Comparison of ENCODE assay signal across 9 mouse cellular contexts in the genomic region with DNA sequence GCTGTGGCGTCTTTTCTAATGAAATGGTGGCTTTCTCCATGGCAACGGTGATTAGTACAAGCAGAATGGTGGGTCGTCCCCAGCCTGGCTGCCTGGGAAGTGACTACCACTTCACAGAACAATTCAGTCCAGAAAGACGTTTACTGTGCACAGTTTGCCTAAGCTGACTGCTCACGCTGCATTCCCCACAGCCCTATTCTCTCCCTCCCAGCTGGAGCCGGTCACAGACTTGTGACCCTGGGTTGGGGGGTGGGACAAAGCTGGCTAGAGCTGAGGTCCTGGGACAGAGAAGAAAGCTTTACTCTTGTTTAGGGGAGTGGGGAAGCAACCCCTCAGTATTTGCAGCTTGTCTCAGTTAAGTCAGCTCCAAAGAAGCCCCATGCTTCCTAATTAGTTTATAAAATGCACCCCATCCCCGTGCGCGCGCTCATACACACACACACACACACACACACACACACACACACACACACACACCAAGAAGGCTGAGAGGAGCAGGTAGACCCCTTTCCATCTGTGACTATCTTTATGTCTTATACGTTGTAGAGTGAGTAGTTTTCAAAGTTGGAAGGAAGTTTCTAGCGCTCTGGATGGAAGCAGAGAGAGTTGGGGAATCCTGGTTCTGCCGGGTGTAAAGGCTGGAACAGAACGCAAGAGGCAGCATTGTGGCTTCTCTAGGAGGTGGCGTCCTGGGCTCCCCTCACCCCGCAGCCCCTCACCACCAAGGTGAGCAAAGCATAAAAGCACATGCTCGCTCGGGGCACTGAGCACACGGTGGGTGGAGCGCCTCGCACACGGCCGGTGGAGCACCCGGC.
A peak's percentile ranks its signal among the peaks of the same experiment; 100 is the strongest.
DNase-seq lines count a peak whose midpoint lies in the region; ATAC-seq and TF ChIP-seq lines count a peak whose summit lies in the region.
"Had no signal": no experiment of that assay in that cellular context is flagged by ENCODE, and none has a peak within 500 bp of the region (broad histone marks: within the 10 kb centered on the region; RNA-seq: fewer than 3 reads in every experiment).

No protein-coding gene starts in this region.

- no peak for TF ChIP-seq POLR2A in olfactory bulb, adult 2 months (IDR thresholded peaks at IDR 0.05; ENCODE audit: insufficient read depth, low read depth, low read length)

- no peak for ATAC-seq in liver, postnatal 0 days
- ATAC-seq in liver, embryonic 11.5 days (replicated peaks; ENCODE audit: low FRiP score): no peak
- no peak for ATAC-seq in intestine, postnatal 0 days
- no peak for ATAC-seq in liver, embryonic 12.5 days

- H3K4me3 ChIP-seq in liver, postnatal 0 days (ENCODE audit: low read depth, low read length): no peak overlapping the region
- H3K4me3 ChIP-seq in liver, embryonic 11.5 days (ENCODE audit: low read depth, low read length): no peak overlapping the region
- peak overlapping the region; percentile 26 for H3K4me3 ChIP-seq in forebrain, embryonic 10.5 days
- no peak overlapping the region for H3K4me3 ChIP-seq in intestine, postnatal 0 days (ENCODE audit: low read depth, low read length)
- no peak overlapping the region for H3K4me3 ChIP-seq in olfactory bulb, adult 2 months (ENCODE audit: insufficient read depth, low read depth, low read length)
- no peak overlapping the region for H3K4me3 ChIP-seq in liver, embryonic 12.5 days
- H3K4me3 ChIP-seq: myocyte had no signal

- no peak overlapping the region for H3K4me2 ChIP-seq in liver, postnatal 0 days (ENCODE audit: low read depth, low read length)
- H3K4me2 ChIP-seq in liver, embryonic 11.5 days: no peak overlapping the region; the same call in 1 of the 2 replicates
- peak overlapping the region; percentile 30; the same call in 1 of the 2 replicates for H3K4me2 ChIP-seq in intestine, postnatal 0 days (replicated peaks; ENCODE audit: low read depth)
- no peak overlapping the region for H3K4me2 ChIP-seq in liver, embryonic 12.5 days

- TF ChIP-seq CTCF in liver, postnatal 0 days (IDR thresholded peaks at IDR 0.05; ENCODE audit: low read depth): no peak
- peak; percentile 20; the same call in 1 of the 2 replicates for TF ChIP-seq CTCF in intestine, postnatal 0 days (IDR thresholded peaks at IDR 0.05; ENCODE audit: low read depth)
- peak; percentile 27; the same call in 1 of the 2 replicates for TF ChIP-seq CTCF in olfactory bulb, adult 2 months (IDR thresholded peaks at IDR 0.05; ENCODE audit: insufficient read depth, low read depth, low read length)

- H3K27me3 ChIP-seq in liver, postnatal 0 days (ENCODE audit: insufficient read depth, low read length): no peaks in the 10 kb centered on the region
- H3K27me3 ChIP-seq in liver, embryonic 11.5 days (replicated peaks; ENCODE audit: control insufficient read depth, insufficient read depth, low read length): 0 out of 2 replicates have a peak, but pooled peaks cover 2% of the 10 kb centered on the region
- H3K27me3 ChIP-seq in forebrain, embryonic 10.5 days (ENCODE audit: poor library complexity, severe bottlenecking): peaks cover 99% of the 10 kb centered on the region
- H3K27me3 ChIP-seq in intestine, postnatal 0 days (replicated peaks; ENCODE audit: control insufficient read depth, insufficient read depth, low read length): no peaks in the 10 kb centered on the region
- no peaks in the 10 kb centered on the region for H3K27me3 ChIP-seq in liver, embryonic 12.5 days (replicated peaks)

- peak; percentile 7 for DNase-seq in liver, postnatal 0 days
- no peak for DNase-seq in liver, embryonic 11.5 days (ENCODE audit: low spot score)
- DNase-seq in forebrain, embryonic 10.5 days (ENCODE audit: extremely low spot score, low spot score): peak; percentile 77
- DNase-seq in gastrocnemius, adult 8-10 months (ENCODE audit: low spot score in 2 of 2): no peak
- DNase-seq in urinary bladder, postnatal 10 days (ENCODE audit: low spot score): no peak

- H3K27ac ChIP-seq in liver, postnatal 0 days (ENCODE audit: low read depth): no peak overlapping the region
- no peak overlapping the region for H3K27ac ChIP-seq in liver, embryonic 11.5 days (ENCODE audit: low read depth, low read length)
- peak overlapping the region; percentile 57 for H3K27ac ChIP-seq in forebrain, embryonic 10.5 days
- H3K27ac ChIP-seq in intestine, postnatal 0 days (ENCODE audit: low read depth, low read length): no peak overlapping the region
- H3K27ac ChIP-seq in olfactory bulb, adult 2 months (ENCODE audit: insufficient read depth, low read depth, low read length): no peak overlapping the region
- H3K27ac ChIP-seq in liver, embryonic 12.5 days: no peak overlapping the region

- no peak overlapping the region for H3K9ac ChIP-seq in liver, postnatal 0 days (replicated peaks)
- H3K9ac ChIP-seq in liver, embryonic 11.5 days (ENCODE audit: low read depth, low read length): no peak overlapping the region
- H3K9ac ChIP-seq in intestine, postnatal 0 days (ENCODE audit: low read depth, low read length): no peak overlapping the region
- no peak overlapping the region for H3K9ac ChIP-seq in liver, embryonic 12.5 days

- no peak for TF ChIP-seq EP300 in liver, postnatal 0 days (IDR thresholded peaks at IDR 0.05; ENCODE audit: low read depth)

- 48% methylated on average over 24 of the region's 24 CpGs for WGBS in liver, postnatal 0 days (ENCODE audit: insufficient replicate concordance)
- 61% methylated on average over 24 of the region's 24 CpGs for WGBS in liver, embryonic 11.5 days
- WGBS in forebrain, embryonic 10.5 days: 21% methylated on average over 24 of the region's 24 CpGs
- WGBS in intestine, postnatal 0 days: 48% methylated on average over 24 of the region's 24 CpGs
- 16% methylated on average over 24 of the region's 24 CpGs for WGBS in olfactory bulb, adult 2 months
- 54% methylated on average over 21 of the region's 24 CpGs for WGBS in liver, embryonic 12.5 days (ENCODE audit: insufficient replicate concordance)

- H3K36me3 ChIP-seq in liver, postnatal 0 days (replicated peaks; ENCODE audit: insufficient read depth, low read length): no peaks in the 10 kb centered on the region
- H3K36me3 ChIP-seq in liver, embryonic 11.5 days (ENCODE audit: control insufficient read depth, insufficient read depth, low read length): no peaks in the 10 kb centered on the region
- H3K36me3 ChIP-seq in forebrain, embryonic 10.5 days (replicated peaks): peaks cover 9% of the 10 kb centered on the region
- no peaks in the 10 kb centered on the region for H3K36me3 ChIP-seq in intestine, postnatal 0 days (ENCODE audit: control insufficient read depth, insufficient read depth)
- H3K36me3 ChIP-seq in liver, embryonic 12.5 days: no peaks in the 10 kb centered on the region

- H3K4me1 ChIP-seq in liver, postnatal 0 days (ENCODE audit: insufficient read depth): no peaks in the 10 kb centered on the region
- H3K4me1 ChIP-seq in liver, embryonic 11.5 days (replicated peaks; ENCODE audit: control insufficient read depth, insufficient read depth, low read length): no peaks in the 10 kb centered on the region
- H3K4me1 ChIP-seq in forebrain, embryonic 10.5 days: peaks cover 42% of the 10 kb centered on the region
- H3K4me1 ChIP-seq in intestine, postnatal 0 days (replicated peaks; ENCODE audit: control insufficient read depth, insufficient read depth, low read length): no peaks in the 10 kb centered on the region
- H3K4me1 ChIP-seq in olfactory bulb, adult 2 months (ENCODE audit: control insufficient read depth, insufficient read depth, low read length): peaks cover 18% of the 10 kb centered on the region
- H3K4me1 ChIP-seq in liver, embryonic 12.5 days: no peaks in the 10 kb centered on the region

- no peaks in the 10 kb centered on the region for H3K9me3 ChIP-seq in liver, postnatal 0 days (ENCODE audit: low read length)
- no peaks in the 10 kb centered on the region for H3K9me3 ChIP-seq in liver, embryonic 11.5 days (ENCODE audit: control insufficient read depth, low read length)
- H3K9me3 ChIP-seq in forebrain, embryonic 10.5 days: peaks cover 27% of the 10 kb centered on the region
- H3K9me3 ChIP-seq in intestine, postnatal 0 days (ENCODE audit: control insufficient read depth): no peaks in the 10 kb centered on the region
- H3K9me3 ChIP-seq in liver, embryonic 12.5 days (replicated peaks): no peaks in the 10 kb centered on the region

Comparison
In these comparisons a context has a peak if more than half of its experiments do, and no peak if none do; other contexts are left out.
1. DNase-seq: peak in liver, postnatal 0 days (single experiment) and forebrain, embryonic 10.5 days (single experiment); none in liver, embryonic 11.5 days (single experiment), gastrocnemius, adult 8-10 months (0 of 2) and urinary bladder, postnatal 10 days (single experiment).